Comparison of ENCODE assay signal across 9 mouse cellular contexts in the genomic region with DNA sequence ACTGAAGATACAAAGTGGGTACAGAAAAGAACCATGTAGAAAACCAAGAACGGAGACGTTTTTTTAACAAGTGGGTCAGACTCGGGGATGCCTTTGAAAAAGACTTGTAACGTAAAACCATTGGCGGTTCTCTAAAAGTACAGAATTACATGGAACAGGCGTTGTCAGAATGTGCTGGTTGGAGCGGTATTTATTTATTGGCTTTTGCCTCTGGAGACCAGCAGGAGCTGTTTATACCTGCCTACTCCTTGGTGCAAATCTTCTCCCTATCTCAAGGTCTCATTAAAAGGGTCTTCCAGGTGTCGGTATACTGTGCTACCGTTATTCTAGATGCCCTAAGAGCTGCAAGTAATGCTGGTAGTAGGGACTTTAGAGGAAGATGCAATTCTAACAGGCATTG.
DNase-seq lines count a peak whose midpoint lies in the region; ATAC-seq and TF ChIP-seq lines count a peak whose summit lies in the region.
"Had no signal": no experiment of that assay in that cellular context is flagged by ENCODE, and none has a peak within 500 bp of the region (broad histone marks: within the 10 kb centered on the region; RNA-seq: fewer than 3 reads in every experiment).

No protein-coding gene starts in this region.

- no peak for ATAC-seq in heart, postnatal 0 days (ENCODE audit: insufficient read depth, low read depth)
- ATAC-seq in liver, embryonic 16.5 days (ENCODE audit: low read depth): no peak

- no peak for TF ChIP-seq EP300 in heart, postnatal 0 days (IDR thresholded peaks at IDR 0.05; ENCODE audit: low read depth)

- H3K4me2 ChIP-seq in heart, postnatal 0 days (ENCODE audit: low read depth, low read length): peak overlapping the region; percentile 85
- peak overlapping the region; percentile 24 for H3K4me2 ChIP-seq in liver, embryonic 16.5 days (ENCODE audit: low read depth, low read length)

- 20% methylated on average over 9 of the region's 9 CpGs for WGBS in heart, postnatal 0 days
- WGBS in liver, embryonic 16.5 days (ENCODE audit: insufficient replicate concordance): 8% methylated on average over 9 of the region's 9 CpGs

- H3K9ac ChIP-seq in heart, postnatal 0 days (replicated peaks; ENCODE audit: low read depth, low read length): peak overlapping the region; percentile 60
- no peak overlapping the region for H3K9ac ChIP-seq in liver, embryonic 16.5 days (ENCODE audit: low read depth, low read length)

- H3K9me3 ChIP-seq in heart, postnatal 0 days (replicated peaks; ENCODE audit: control insufficient read depth, low read length): no peaks in the 10 kb centered on the region
- H3K9me3 ChIP-seq in liver, embryonic 16.5 days (replicated peaks; ENCODE audit: control insufficient read depth, low read length): no peaks in the 10 kb centered on the region

- no peaks in the 10 kb centered on the region for H3K36me3 ChIP-seq in heart, postnatal 0 days (replicated peaks; ENCODE audit: control insufficient read depth, insufficient read depth, low read length)
- H3K36me3 ChIP-seq in liver, embryonic 16.5 days (ENCODE audit: control insufficient read depth, insufficient read depth): no peaks in the 10 kb centered on the region

- no peaks in the 10 kb centered on the region for H3K27me3 ChIP-seq in heart, postnatal 0 days (ENCODE audit: control insufficient read depth, insufficient read depth, low read length)
- peaks cover 33% of the 10 kb centered on the region for H3K27me3 ChIP-seq in liver, embryonic 16.5 days (ENCODE audit: control insufficient read depth, insufficient read depth, low read depth, low read length)

- H3K4me3 ChIP-seq in heart, postnatal 0 days (ENCODE audit: low read depth, low read length): peak overlapping the region; percentile 53
- no peak overlapping the region; the same call in 1 of the 2 replicates for H3K4me3 ChIP-seq in liver, embryonic 16.5 days (ENCODE audit: low read depth, low read length)
- H3K4me3 ChIP-seq: erythroblast, embryonic 14.5 days had no signal

- TF ChIP-seq CTCF in heart, postnatal 0 days (IDR thresholded peaks at IDR 0.05; ENCODE audit: low read depth): no peak

- peak overlapping the region; percentile 31; the same call in 1 of the 2 replicates for H3K27ac ChIP-seq in heart, postnatal 0 days (ENCODE audit: low read depth)
- no peak overlapping the region for H3K27ac ChIP-seq in liver, embryonic 16.5 days (ENCODE audit: low read length)

- peak; percentile 24 for DNase-seq in cerebellum, adult 11 months
- no peak for DNase-seq in cerebellum, adult 9-10 months
- peak; percentile 19 for DNase-seq in brain, adult 2 months (ENCODE audit: low read depth, low spot score)
- DNase-seq in heart, postnatal 0 days (ENCODE audit: low spot score): no peak
- DNase-seq in spleen, postnatal 36 days (ENCODE audit: low spot score in 2 of 2): no peak
- no peak for DNase-seq in frontal cortex, postnatal 10 days (ENCODE audit: low spot score in 2 of 2)
- DNase-seq in kidney, adult 8-10 months: no peak

- H3K4me1 ChIP-seq in heart, postnatal 0 days (ENCODE audit: control insufficient read depth, insufficient read depth): peaks cover 47% of the 10 kb centered on the region
- H3K4me1 ChIP-seq in liver, embryonic 16.5 days (ENCODE audit: control insufficient read depth, low read depth, low read length): no peaks in the 10 kb centered on the region; the same call in 1 of the 2 replicates

Comparison
In these comparisons a context has a peak if more than half of its experiments do, and no peak if none do; other contexts are left out.
1. DNase-seq: peak in cerebellum, adult 11 months (single experiment) and brain, adult 2 months (single experiment); none in cerebellum, adult 9-10 months (single experiment), heart, postnatal 0 days (single experiment), spleen, postnatal 36 days (0 of 2), frontal cortex, postnatal 10 days (0 of 2) and kidney, adult 8-10 months (0 of 2).